12 mouse cellular contexts compared by ENCODE assay signal in genomic region chr3:109683608-109684295, GRCm38 (mm10).
DNase-seq lines count a peak whose midpoint lies in the region; ATAC-seq and TF ChIP-seq lines count a peak whose summit lies in the region.
"Had no signal": no experiment of that assay in that cellular context is flagged by ENCODE, and none has a peak within 500 bp of the region (broad histone marks: within the 10 kb centered on the region; RNA-seq: fewer than 3 reads in every experiment).

No protein-coding gene starts in this region.

- H3K27me3 ChIP-seq in forebrain, embryonic 16.5 days (replicated peaks; ENCODE audit: control insufficient read depth, insufficient read depth, low read length): no peaks in the 10 kb centered on the region
- no peaks in the 10 kb centered on the region for H3K27me3 ChIP-seq in forebrain, embryonic 13.5 days
- H3K27me3 ChIP-seq: heart, embryonic 15.5 days; megakaryocyte, embryonic 14.5 days had no signal

- no peaks in the 10 kb centered on the region for H3K36me3 ChIP-seq in forebrain, embryonic 16.5 days (ENCODE audit: control insufficient read depth, insufficient read depth)
- H3K36me3 ChIP-seq in forebrain, embryonic 13.5 days (ENCODE audit: poor library complexity, severe bottlenecking): no peaks in the 10 kb centered on the region
- H3K36me3 ChIP-seq: heart, embryonic 15.5 days had no signal

- H3K9ac ChIP-seq in forebrain, embryonic 16.5 days (replicated peaks; ENCODE audit: low read depth, low read length): no peak overlapping the region
- no peak overlapping the region for H3K9ac ChIP-seq in forebrain, embryonic 13.5 days
- H3K9ac ChIP-seq: heart, embryonic 15.5 days had no signal

- no peak overlapping the region for H3K4me2 ChIP-seq in forebrain, embryonic 16.5 days (ENCODE audit: low read length)
- H3K4me2 ChIP-seq in forebrain, embryonic 13.5 days: no peak overlapping the region
- H3K4me2 ChIP-seq: heart, embryonic 15.5 days had no signal

- H3K27ac ChIP-seq in forebrain, embryonic 16.5 days (ENCODE audit: low read length): no peak overlapping the region
- no peak overlapping the region for H3K27ac ChIP-seq in forebrain, embryonic 13.5 days
- H3K27ac ChIP-seq: heart, embryonic 15.5 days had no signal

- H3K4me3 ChIP-seq in forebrain, embryonic 16.5 days (replicated peaks; ENCODE audit: low read length): no peak overlapping the region
- H3K4me3 ChIP-seq in forebrain, embryonic 13.5 days: no peak overlapping the region
- H3K4me3 ChIP-seq: heart, embryonic 15.5 days; megakaryocyte, embryonic 14.5 days had no signal

- peak; percentile 84 for DNase-seq in 3T3-L1 (ENCODE audit: low read depth, low spot score)
- peak; percentile 52 for DNase-seq in brain, embryonic 14.5 days (ENCODE audit: low read depth)
- DNase-seq in layer of hippocampus, adult 9-10 months (ENCODE audit: low spot score): peak; percentile 16
- DNase-seq in testis, postnatal 10 days (ENCODE audit: low spot score): no peak
- DNase-seq in thymus, adult 18-20 months: no peak
- DNase-seq: cerebellum, adult 9-10 months; thymus, postnatal 14 days had no signal

- no peak for TF ChIP-seq POLR2A in brain, embryonic 14.5 days (IDR thresholded peaks at IDR 0.05; ENCODE audit: borderline replicate concordance, extremely low read depth, insufficient read depth, insufficient read length, poor library complexity, severe bottlenecking)

- peaks cover 3% of the 10 kb centered on the region for H3K4me1 ChIP-seq in forebrain, embryonic 16.5 days (replicated peaks; ENCODE audit: control insufficient read depth, insufficient read depth, low read length)
- H3K4me1 ChIP-seq in forebrain, embryonic 13.5 days: no peaks in the 10 kb centered on the region
- H3K4me1 ChIP-seq: heart, embryonic 15.5 days had no signal

- peak; percentile 37; the same call in 1 of the 2 replicates for ATAC-seq in forebrain, embryonic 16.5 days
- ATAC-seq in forebrain, embryonic 13.5 days: no peak
- ATAC-seq: CD4-positive, CD25-positive, alpha-beta regulatory T cell, adult 4 months had no signal

- WGBS in forebrain, embryonic 16.5 days: 49% methylated on average over 5 of the region's 5 CpGs
- WGBS in forebrain, embryonic 13.5 days: 70% methylated on average over 5 of the region's 5 CpGs

- TF ChIP-seq CTCF in brain, embryonic 14.5 days (IDR thresholded peaks at IDR 0.05; ENCODE audit: borderline replicate concordance, extremely low read depth, insufficient read depth, insufficient read length): no peak

- no peaks in the 10 kb centered on the region for H3K9me3 ChIP-seq in forebrain, embryonic 16.5 days (ENCODE audit: control insufficient read depth, low read length)
- H3K9me3 ChIP-seq in forebrain, embryonic 13.5 days (replicated peaks): no peaks in the 10 kb centered on the region
- H3K9me3 ChIP-seq: heart, embryonic 15.5 days; megakaryocyte, embryonic 14.5 days had no signal

Comparison
In these comparisons a context has a peak if more than half of its experiments do, and no peak if none do; other contexts are left out.
1. DNase-seq: peak in 3T3-L1 (single experiment), brain, embryonic 14.5 days (single experiment) and layer of hippocampus, adult 9-10 months (single experiment); none in testis, postnatal 10 days (single experiment) and thymus, adult 18-20 months (0 of 2).